Mouse (Mus musculus) liver, embryonic 14.5 days (tissue): ENCODE results near the gene Cyp11a1.

ENCODE experiments used
- CTCF ChIP-seq: IDR thresholded peaks from 2 replicates; pipeline ENCODE4 v1.5.1; 2016; ENCODE audit warnings: antibody characterized with exemption, low read depth, control low read depth
- EP300 ChIP-seq: IDR thresholded peaks from 2 replicates; pipeline ENCODE4 v1.6.1; 2016; ENCODE audit warnings: antibody characterized with exemption, low read depth

- TF ChIP-seq CTCF, result no peak
- no peak for TF ChIP-seq EP300
Measured at GRCm38 (mm10) chr9:58060677-58061667, 54.8 kb downstream of the Cyp11a1 start.
